Mouse (Mus musculus): Measurements from ENCODE around the gene Tiam1. TPM values are rescaled to one million over a fixed set of nuclear protein-coding genes. Genes with fewer than 3 reads are reported as not detected.

Gene Tiam1
- 12.3 TPM for total RNA-seq (2023)

DNA sequence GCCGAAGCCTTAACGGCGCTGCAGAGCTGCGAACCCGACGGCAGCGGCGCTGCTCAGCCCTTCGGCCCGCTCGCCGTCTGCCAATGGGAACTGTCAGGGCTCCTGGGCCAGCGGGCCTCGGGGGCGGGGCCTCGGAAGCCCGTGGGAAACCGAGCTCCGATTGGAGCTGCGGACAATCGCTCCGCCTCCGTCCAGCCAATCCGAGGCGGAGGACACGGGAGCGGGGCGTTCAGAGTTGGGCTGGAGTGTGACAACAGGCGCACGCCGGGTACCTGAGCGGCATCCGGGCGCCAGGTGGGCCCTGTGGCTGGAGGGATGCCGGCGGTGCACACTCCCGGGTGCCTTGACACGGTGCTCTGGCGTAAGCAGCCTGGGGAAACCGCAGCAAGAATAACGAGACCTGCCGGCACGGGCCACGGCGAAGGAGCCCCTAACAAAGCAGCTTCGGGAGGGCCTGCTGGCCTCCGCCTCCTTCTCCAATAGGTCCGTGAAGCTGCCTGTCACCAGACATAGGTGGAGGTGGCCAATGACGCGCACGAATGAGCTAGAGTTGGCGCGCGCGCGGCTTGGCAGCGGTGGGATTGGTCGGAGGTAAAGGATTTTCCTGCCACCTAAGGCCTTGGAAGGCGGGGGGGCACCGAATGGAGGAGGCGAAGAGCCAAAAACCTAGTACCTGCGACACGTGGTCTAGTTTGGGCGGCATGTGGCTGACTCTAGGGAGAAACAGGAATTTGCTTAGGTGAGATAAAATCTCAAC is at the start of gene Tiam1:
Tiam1 (minus strand) TSS at position 10 of the 757 bp plus-strand sequence.

Other genes starting within 250 kb of the Tiam1 start
- gene Sod1, start 77.0 kb upstream of the Tiam1 start, total RNA-seq (2023): 258 TPM
- 116 TPM for gene Scaf4, start 140.7 kb upstream of the Tiam1 start, total RNA-seq (2023)
- gene Hunk, start 242.2 kb upstream of the Tiam1 start, total RNA-seq (2023): not detected

Measured in CD4-positive naive resting alpha-beta T cell, adult 57 days (primary cell).